Mouse (Mus musculus) thymus, adult 2 months (tissue): ENCODE results near the gene Abtb2.

ENCODE experiments used
- CTCF ChIP-seq: fragments of 200-500 bp; IDR thresholded peaks from 2 replicates; pipeline ENCODE4 v1.5.1; 2012; ENCODE audit warnings: mild to moderate bottlenecking, control low read depth, low read length, moderate library complexity, borderline replicate concordance; ENCODE audit not compliant: control insufficient read depth, poor library complexity, insufficient read depth; ENCODE audit errors: extremely low read depth
- POLR2A ChIP-seq: fragments of 200-500 bp; IDR thresholded peaks from 2 replicates; pipeline ENCODE4 v1.6.1; 2012; ENCODE audit warnings: mild to moderate bottlenecking, low read length, control low read depth, moderate library complexity; ENCODE audit not compliant: control insufficient read depth, poor library complexity, insufficient read depth; ENCODE audit errors: extremely low read depth

DNA sequence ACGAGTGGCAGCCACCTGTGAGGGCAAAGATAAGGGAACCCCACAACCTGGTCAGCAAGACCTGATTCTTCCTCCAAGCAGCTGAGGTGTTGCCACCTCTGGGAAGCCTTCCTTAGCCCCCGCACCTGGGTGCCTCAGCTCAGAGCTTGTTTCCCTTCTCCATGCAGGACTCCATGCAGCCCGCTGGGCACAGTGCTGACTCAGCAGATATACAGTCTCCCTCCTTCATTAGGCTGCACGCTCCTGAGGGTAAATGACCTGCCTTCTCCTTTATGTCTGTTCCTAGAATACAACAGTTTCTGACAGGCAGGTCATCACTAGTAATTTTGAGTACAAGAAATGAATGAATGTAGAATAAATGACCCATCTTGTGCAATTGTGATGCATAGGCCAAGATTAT lies 103.5 kb downstream of the Abtb2 start:
- TF ChIP-seq POLR2A: no peak
- TF ChIP-seq CTCF: no peak
